Mouse (Mus musculus) forebrain, embryonic 14.5 days (tissue): Measurements from ENCODE around the gene Vmn1r209. TPM values are rescaled to one million over a fixed set of nuclear protein-coding genes. Genes with fewer than 3 reads are reported as not detected.
"Not testable (repeated sequence)": the region's sequence is repeated elsewhere in the genome, so short reads cannot be mapped to it uniquely, and the experiment has no call there.

Source experiments
- ATAC-seq: fragments of 200-750 bp; cut with Nextera tagmentation; 2 replicates; pipeline ENCODE4 v1.8.0; 2017; ENCODE audit warnings: mild to moderate bottlenecking, moderate library complexity
- DNase-seq: peaks from one replicate; pipeline ENCODE4 v3.0.0-alpha.2; 2015; ENCODE audit warnings: low spot score
- H3K27ac ChIP-seq: fragments of 300-500 bp; sonication (generic); 2 replicates; pipeline ENCODE4 v1.5.1; 2014; ENCODE audit warnings: low read depth, mild to moderate bottlenecking, control low read depth, low read length, moderate library complexity
- H3K27me3 ChIP-seq: fragments of 300-500 bp; sonication (generic); replicated peaks from 2 replicates; pipeline ENCODE4 v1.6.1; 2014; ENCODE audit warnings: low read length, control low read depth, mixed read lengths; ENCODE audit not compliant: control insufficient read depth, insufficient read depth
- H3K36me3 ChIP-seq: fragments of 300-500 bp; sonication (generic); 2 replicates; pipeline ENCODE4 v1.6.1; 2014; ENCODE audit warnings: low read length, control low read depth; ENCODE audit not compliant: control insufficient read depth, insufficient read depth
- H3K4me1 ChIP-seq: fragments of 300-500 bp; sonication (generic); 2 replicates; pipeline ENCODE4 v1.6.1; 2014; ENCODE audit warnings: antibody characterized with exemption, low read length, control low read depth; ENCODE audit not compliant: control insufficient read depth, insufficient read depth
- H3K4me2 ChIP-seq: fragments of 300-500 bp; sonication (generic); 2 replicates; pipeline ENCODE4 v1.6.1; 2014; ENCODE audit warnings: mild to moderate bottlenecking, control low read depth, low read length
- H3K4me3 ChIP-seq: fragments of 300-500 bp; sonication (generic); 2 replicates; pipeline ENCODE4 v1.5.1; 2014; ENCODE audit warnings: low read depth, low read length, control low read depth
- H3K9ac ChIP-seq: fragments of 300-500 bp; sonication (generic); 2 replicates; pipeline ENCODE4 v1.6.1; 2014; ENCODE audit warnings: mild to moderate bottlenecking, low read length, control low read depth, moderate library complexity
- H3K9me3 ChIP-seq: fragments of 300-500 bp; sonication (generic); replicated peaks from 2 replicates; pipeline ENCODE4 v1.6.1; 2016; ENCODE audit warnings: low read length, control low read depth, mixed read lengths; ENCODE audit not compliant: control insufficient read depth
- WGBS: fragments of 180-500 bp; shearing (Covaris S2); extraction: QIAGEN DNeasy Blood & Tissue Kit; methylation state at CpG from one replicate; pipeline ENCODE4 v1.1.7; 2014; 5-methylcytosine and 5-hydroxymethylcytosine counted together
- polyA plus RNA-seq: library from polyadenylated mRNA; unstranded; fragments of >200 nt; fragmentation: Nextera tagmentation; extraction: Ambion mirVana; gene quantifications from 2 replicates; pipeline ENCODE4 v1.2.1, GENCODE M21; 2014

Vmn1r209 gene
- polyA plus RNA-seq, 1 experiment from 2014 or later = not detected

DNA sequence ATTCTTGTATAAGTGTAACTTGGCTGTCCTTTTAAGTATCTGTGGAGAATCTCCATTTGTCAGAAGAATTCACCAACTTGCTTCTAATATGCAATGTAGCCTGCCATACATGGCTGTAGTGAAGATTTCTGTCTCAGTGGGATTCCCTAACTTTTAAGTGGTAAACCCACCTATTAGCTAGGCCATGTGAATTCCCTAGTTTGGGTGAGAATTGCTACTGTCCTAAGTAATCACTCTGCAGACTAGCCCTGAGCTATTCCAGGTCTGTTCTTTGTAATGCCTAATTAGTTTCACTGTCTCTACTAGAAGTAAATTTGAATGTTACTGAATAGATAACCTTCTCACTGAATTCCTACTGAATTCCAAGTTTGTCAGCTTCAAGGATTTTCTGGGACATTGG is 25.3 kb downstream of the Vmn1r209 start:
- H3K4me3 ChIP-seq, ATAC-seq, H3K27ac ChIP-seq, H3K27me3 ChIP-seq, H3K9me3 ChIP-seq, DNase-seq, H3K4me2 ChIP-seq, H3K36me3 ChIP-seq, H3K9ac ChIP-seq, H3K4me1 ChIP-seq: not testable (repeated sequence)

DNA sequence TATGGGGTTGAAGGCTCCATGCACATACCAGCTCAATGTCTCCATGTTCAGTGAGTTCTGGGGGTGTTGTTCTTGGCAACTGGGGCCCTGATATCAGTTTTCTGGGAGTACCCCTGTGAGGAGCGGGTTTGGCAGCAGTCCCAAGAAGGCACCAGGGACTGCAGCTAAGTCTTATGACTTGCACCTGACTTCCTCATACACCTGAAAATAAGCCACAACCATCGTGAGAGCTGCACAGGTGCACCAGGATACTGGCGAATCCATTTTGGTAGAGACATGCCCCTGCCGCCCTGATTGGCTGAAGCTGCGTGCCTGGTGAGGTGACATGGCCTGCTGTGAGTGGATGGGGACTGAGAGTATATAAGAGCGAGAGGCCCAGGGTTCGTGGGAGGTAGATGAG is 32.2 kb downstream of the Vmn1r209 start, which contains the start of gene Vmn1r208:
Gene Vmn1r208 (minus strand): TSS at position 101 of the 400 bp plus-strand sequence.
- not testable (repeated sequence) for DNase-seq, H3K4me2 ChIP-seq, H3K9me3 ChIP-seq, H3K4me1 ChIP-seq, ATAC-seq, H3K4me3 ChIP-seq, H3K27me3 ChIP-seq, H3K27ac ChIP-seq, H3K36me3 ChIP-seq, H3K9ac ChIP-seq
- WGBS = no CpG with 5 or more reads among the region's 7 CpGs

- not testable (repeated sequence) for H3K4me1 ChIP-seq, H3K9ac ChIP-seq, ATAC-seq, H3K36me3 ChIP-seq, H3K27me3 ChIP-seq, H3K9me3 ChIP-seq, H3K4me2 ChIP-seq, H3K27ac ChIP-seq, DNase-seq, H3K4me3 ChIP-seq
- 80% methylated on average over 1 of the region's 2 CpGs for WGBS
Observed at GRCm38 (mm10) chr13:22771592-22771991, 37.9 kb downstream of the Vmn1r209 start.

Other genes with a start within 250 kb of the Vmn1r209 start
- not detected in 2 replicates for gene Vmn1r205, start 216.7 kb downstream of the Vmn1r209 start, polyA plus RNA-seq
- gene Vmn1r206, start 185.4 kb downstream of the Vmn1r209 start, polyA plus RNA-seq = not detected in 2 replicates
- not detected in 2 replicates for gene Vmn1r207-ps, start 80.1 kb downstream of the Vmn1r209 start, polyA plus RNA-seq
- not detected in 2 replicates for gene Vmn1r208, start 32.3 kb downstream of the Vmn1r209 start, polyA plus RNA-seq
- not detected in 2 replicates for gene Vmn1r210, start 21.7 kb upstream of the Vmn1r209 start, polyA plus RNA-seq
- gene Vmn1r211, start 47.9 kb upstream of the Vmn1r209 start, polyA plus RNA-seq = not detected in 2 replicates
- not detected in 2 replicates for gene Vmn1r212, start 74.5 kb upstream of the Vmn1r209 start, polyA plus RNA-seq
- not detected in 2 replicates for gene Vmn1r213, start 198.0 kb upstream of the Vmn1r209 start, polyA plus RNA-seq
- gene Vmn1r214, start 220.7 kb upstream of the Vmn1r209 start, polyA plus RNA-seq = not detected in 2 replicates